ENCODE assay signal across 15 mouse cellular contexts in the genomic region with DNA sequence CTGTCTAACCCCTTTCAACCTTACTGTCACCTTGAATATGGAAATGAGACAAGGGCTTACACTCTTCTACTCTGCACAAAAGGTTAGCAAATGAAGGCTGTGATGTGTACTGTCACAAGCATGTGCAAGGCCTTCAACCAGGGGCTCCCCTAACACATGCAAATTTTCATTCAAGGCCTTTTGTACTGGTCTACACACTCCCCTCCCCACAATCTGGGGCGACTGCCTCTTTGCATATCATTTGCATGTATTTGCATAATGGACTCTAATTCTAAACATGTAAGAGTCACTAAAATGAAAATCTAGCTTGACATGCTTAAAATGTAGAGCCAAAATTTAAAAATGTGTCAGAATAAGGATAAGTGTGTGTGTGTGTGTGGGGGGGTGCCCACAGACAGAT. TPM values are rescaled to one million over a fixed set of nuclear protein-coding genes. Genes with fewer than 3 reads are reported as not detected.
DNase-seq lines count a peak whose midpoint lies in the region; ATAC-seq and TF ChIP-seq lines count a peak whose summit lies in the region.
"Had no signal": no experiment of that assay in that cellular context is flagged by ENCODE, and none has a peak within 500 bp of the region (broad histone marks: within the 10 kb centered on the region; RNA-seq: fewer than 3 reads in every experiment).

No protein-coding gene starts in this region.

- H3K9ac ChIP-seq in hindbrain, embryonic 11.5 days (ENCODE audit: low read depth, low read length) = no peak overlapping the region
- no peak overlapping the region for H3K9ac ChIP-seq in hindbrain, embryonic 14.5 days
- no peak overlapping the region for H3K9ac ChIP-seq in midbrain, postnatal 0 days (replicated peaks; ENCODE audit: low read length, poor library complexity, severe bottlenecking)
- H3K9ac ChIP-seq: embryonic facial prominence, embryonic 15.5 days; liver, embryonic 15.5 days had no signal

- peak; percentile 58 for DNase-seq in hindbrain, embryonic 11.5 days (ENCODE audit: low spot score)
- DNase-seq in hindbrain, embryonic 10.5 days (ENCODE audit: low spot score) = no peak
- DNase-seq in brain, adult 2 months (ENCODE audit: low read depth, low spot score) = peak; percentile 47
- peak; percentile 58 for DNase-seq in hindbrain, embryonic 14.5 days (ENCODE audit: low spot score)
- DNase-seq in midbrain, postnatal 0 days (ENCODE audit: low spot score) = peak; percentile 66
- no peak for DNase-seq in cerebellum, postnatal 4 days (ENCODE audit: low spot score in 2 of 2)
- DNase-seq in thymus, adult 18-20 months = no peak
- DNase-seq: heart, postnatal 36 days; lung, postnatal 36 days; thymus, postnatal 14 days had no signal

- peak; percentile 90 for ATAC-seq in hindbrain, embryonic 11.5 days (ENCODE audit: low FRiP score)
- ATAC-seq in hindbrain, embryonic 14.5 days (ENCODE audit: low FRiP score) = peak; percentile 86
- peak; percentile 72; the same call in 1 of the 2 replicates for ATAC-seq in midbrain, postnatal 0 days (ENCODE audit: low FRiP score)
- ATAC-seq in megakaryocyte, adult 5-6 weeks (ENCODE audit: poor library complexity, severe bottlenecking) = no peak

- H3K36me3 ChIP-seq in hindbrain, embryonic 11.5 days (ENCODE audit: control insufficient read depth, insufficient read depth, low read length) = no peaks in the 10 kb centered on the region
- H3K36me3 ChIP-seq in hindbrain, embryonic 10.5 days = peaks cover 2% of the 10 kb centered on the region; the same call in 1 of the 2 replicates
- no peaks in the 10 kb centered on the region; the same call in 1 of the 2 replicates for H3K36me3 ChIP-seq in hindbrain, embryonic 14.5 days (replicated peaks; ENCODE audit: control insufficient read depth, insufficient read depth)
- H3K36me3 ChIP-seq in midbrain, postnatal 0 days (ENCODE audit: insufficient read depth, low read length) = no peaks in the 10 kb centered on the region
- H3K36me3 ChIP-seq: embryonic facial prominence, embryonic 15.5 days; liver, embryonic 15.5 days had no signal

- no peaks in the 10 kb centered on the region for H3K27me3 ChIP-seq in hindbrain, embryonic 11.5 days (ENCODE audit: control insufficient read depth, insufficient read depth, low read length)
- peaks cover 24% of the 10 kb centered on the region for H3K27me3 ChIP-seq in hindbrain, embryonic 10.5 days (ENCODE audit: insufficient read depth, poor library complexity, severe bottlenecking)
- H3K27me3 ChIP-seq in hindbrain, embryonic 14.5 days (ENCODE audit: control insufficient read depth, insufficient read depth, low read length) = no peaks in the 10 kb centered on the region
- H3K27me3 ChIP-seq in midbrain, postnatal 0 days (ENCODE audit: insufficient read depth, low read length) = no peaks in the 10 kb centered on the region
- H3K27me3 ChIP-seq: embryonic facial prominence, embryonic 15.5 days; liver, embryonic 15.5 days had no signal

- peaks cover 14% of the 10 kb centered on the region for H3K4me1 ChIP-seq in hindbrain, embryonic 11.5 days (replicated peaks; ENCODE audit: control insufficient read depth, insufficient read depth, low read length)
- peaks cover 64% of the 10 kb centered on the region for H3K4me1 ChIP-seq in hindbrain, embryonic 10.5 days (replicated peaks)
- H3K4me1 ChIP-seq in hindbrain, embryonic 14.5 days (replicated peaks; ENCODE audit: control insufficient read depth, insufficient read depth, low read length) = peaks cover 47% of the 10 kb centered on the region
- peaks cover 22% of the 10 kb centered on the region for H3K4me1 ChIP-seq in midbrain, postnatal 0 days (ENCODE audit: insufficient read depth, low read length)

- H3K27ac ChIP-seq in hindbrain, embryonic 11.5 days (ENCODE audit: low read depth, low read length) = no peak overlapping the region
- no peak overlapping the region for H3K27ac ChIP-seq in hindbrain, embryonic 10.5 days
- H3K27ac ChIP-seq in hindbrain, embryonic 14.5 days = peak overlapping the region; percentile 38
- no peak overlapping the region for H3K27ac ChIP-seq in midbrain, postnatal 0 days (ENCODE audit: low read depth, low read length)
- H3K27ac ChIP-seq: embryonic facial prominence, embryonic 15.5 days; limb, embryonic 10.5 days; liver, embryonic 15.5 days had no signal

- H3K9me3 ChIP-seq in hindbrain, embryonic 11.5 days (ENCODE audit: control insufficient read depth, low read length) = no peaks in the 10 kb centered on the region
- H3K9me3 ChIP-seq in hindbrain, embryonic 10.5 days = 0 out of 2 replicates have a peak, but pooled peaks cover 3% of the 10 kb centered on the region
- no peaks in the 10 kb centered on the region for H3K9me3 ChIP-seq in hindbrain, embryonic 14.5 days (ENCODE audit: control insufficient read depth, low read length)
- no peaks in the 10 kb centered on the region for H3K9me3 ChIP-seq in midbrain, postnatal 0 days (ENCODE audit: low read length)
- H3K9me3 ChIP-seq: embryonic facial prominence, embryonic 15.5 days; limb, embryonic 10.5 days; liver, embryonic 15.5 days had no signal

- WGBS in hindbrain, embryonic 11.5 days = 31% methylated on average over 1 of the region's 1 CpGs
- 52% methylated on average over 1 of the region's 1 CpGs for WGBS in hindbrain, embryonic 10.5 days
- 19% methylated on average over 1 of the region's 1 CpGs for WGBS in hindbrain, embryonic 14.5 days
- 23% methylated on average over 1 of the region's 1 CpGs for WGBS in midbrain, postnatal 0 days

- H3K4me3 ChIP-seq in hindbrain, embryonic 11.5 days (ENCODE audit: low read depth, low read length) = no peak overlapping the region
- no peak overlapping the region for H3K4me3 ChIP-seq in hindbrain, embryonic 10.5 days
- H3K4me3 ChIP-seq in hindbrain, embryonic 14.5 days (replicated peaks; ENCODE audit: low read length) = no peak overlapping the region
- no peak overlapping the region for H3K4me3 ChIP-seq in midbrain, postnatal 0 days (ENCODE audit: low read depth, low read length)
- H3K4me3 ChIP-seq: embryonic facial prominence, embryonic 15.5 days; limb, embryonic 10.5 days; liver, embryonic 15.5 days; myocyte had no signal

- no peak for TF ChIP-seq CTCF in midbrain, postnatal 0 days (IDR thresholded peaks at IDR 0.05)

- no peak overlapping the region for H3K4me2 ChIP-seq in hindbrain, embryonic 11.5 days (replicated peaks; ENCODE audit: low read depth, low read length)
- H3K4me2 ChIP-seq in hindbrain, embryonic 14.5 days (replicated peaks) = no peak overlapping the region
- H3K4me2 ChIP-seq in midbrain, postnatal 0 days (ENCODE audit: low read depth, low read length, poor library complexity, severe bottlenecking) = no peak overlapping the region
- H3K4me2 ChIP-seq: embryonic facial prominence, embryonic 15.5 days; liver, embryonic 15.5 days had no signal

RNA-seq across cellular contexts. Expression of a gene that starts 24.4 kb away (rescaled TPM):
- 0.54 and 2.1 TPM in 2 replicates for polyA plus RNA-seq in hindbrain, embryonic 11.5 days (2014; fragmentation: Nextera tagmentation; extraction: Ambion mirVana)
- 0.90 and 2.5 TPM in 2 replicates for polyA plus RNA-seq in hindbrain, embryonic 10.5 days (2016; fragmentation: Nextera tagmentation; extraction: Ambion mirVana)
- 3.5 and 4.1 TPM in 2 replicates for polyA plus RNA-seq in hindbrain, embryonic 14.5 days (2014; fragmentation: Nextera tagmentation; extraction: Ambion mirVana)
- 1.2 and 1.8 TPM in 2 replicates for total RNA-seq in midbrain, postnatal 0 days (2014; rRNA removed)
- polyA plus RNA-seq in midbrain, postnatal 0 days (2015; fragmentation: Nextera tagmentation; extraction: Ambion mirVana) = 3.0 and 3.3 TPM in 2 replicates
- 0.30 TPM in 1 of 2 replicates, not detected in the other for total RNA-seq in megakaryocyte, adult 5-6 weeks (2015)
- total RNA-seq in megakaryocyte, adult 5-6 weeks (2017) = 1.1 and 1.3 TPM in 2 replicates

Comparison
In these comparisons a context has a peak if more than half of its experiments do, and no peak if none do; other contexts are left out.
1. DNase-seq: peak in hindbrain, embryonic 11.5 days (single experiment), brain, adult 2 months (single experiment), hindbrain, embryonic 14.5 days (single experiment) and midbrain, postnatal 0 days (single experiment); none in hindbrain, embryonic 10.5 days (single experiment), cerebellum, postnatal 4 days (0 of 2) and thymus, adult 18-20 months (0 of 2).